Mouse (Mus musculus): ENCODE data around the gene Olfr551. TPM values are rescaled to one million over a fixed set of nuclear protein-coding genes. Genes with fewer than 3 reads are reported as not detected.

Gene Olfr551
- polyA plus RNA-seq, 1 experiment from 2014 or later: not detected

Other genes starting within 250 kb of the Olfr551 start
- gene Rrm1, start 150.2 kb downstream of the Olfr551 start, polyA plus RNA-seq (2015; fragmentation: Nextera tagmentation; extraction: Ambion mirVana): 131 and 138 TPM in 2 replicates
- 0.12 and 0.17 TPM in 2 replicates for gene Olfr543, start 110.2 kb downstream of the Olfr551 start, polyA plus RNA-seq (2015; fragmentation: Nextera tagmentation; extraction: Ambion mirVana)
- 0.04 TPM in 1 of 2 replicates, not detected in the other for gene Olfr544, start 103.6 kb downstream of the Olfr551 start, polyA plus RNA-seq (2015; fragmentation: Nextera tagmentation; extraction: Ambion mirVana)
- gene Olfr545, start 92.3 kb downstream of the Olfr551 start, polyA plus RNA-seq (2015; fragmentation: Nextera tagmentation; extraction: Ambion mirVana): not detected in 2 replicates
- gene Olfr547, start 57.1 kb downstream of the Olfr551 start, polyA plus RNA-seq (2015; fragmentation: Nextera tagmentation; extraction: Ambion mirVana): not detected in 2 replicates
- gene Olfr548-ps1, start 51.0 kb downstream of the Olfr551 start, polyA plus RNA-seq (2015; fragmentation: Nextera tagmentation; extraction: Ambion mirVana): not detected in 2 replicates
- not detected in 2 replicates for gene Olfr549, start 42.0 kb downstream of the Olfr551 start, polyA plus RNA-seq (2015; fragmentation: Nextera tagmentation; extraction: Ambion mirVana)
- gene Trim21, start 26.4 kb downstream of the Olfr551 start, polyA plus RNA-seq (2015; fragmentation: Nextera tagmentation; extraction: Ambion mirVana): 0.80 and 0.82 TPM in 2 replicates
- not detected in 2 replicates for gene Olfr550, start 20.4 kb downstream of the Olfr551 start, polyA plus RNA-seq (2015; fragmentation: Nextera tagmentation; extraction: Ambion mirVana)
- gene Olfr552, start 5.9 kb upstream of the Olfr551 start, polyA plus RNA-seq (2015; fragmentation: Nextera tagmentation; extraction: Ambion mirVana): not detected in 2 replicates
- not detected in 2 replicates for gene Olfr553, start 26.3 kb upstream of the Olfr551 start, polyA plus RNA-seq (2015; fragmentation: Nextera tagmentation; extraction: Ambion mirVana)
- gene Olfr554, start 46.5 kb upstream of the Olfr551 start, polyA plus RNA-seq (2015; fragmentation: Nextera tagmentation; extraction: Ambion mirVana): not detected in 2 replicates
- gene Olfr555, start 66.9 kb upstream of the Olfr551 start, polyA plus RNA-seq (2015; fragmentation: Nextera tagmentation; extraction: Ambion mirVana): not detected in 2 replicates
- not detected in 2 replicates for gene Olfr556, start 73.0 kb upstream of the Olfr551 start, polyA plus RNA-seq (2015; fragmentation: Nextera tagmentation; extraction: Ambion mirVana)
- 12.3 and 12.4 TPM in 2 replicates for gene Trim68, start 95.4 kb upstream of the Olfr551 start, polyA plus RNA-seq (2015; fragmentation: Nextera tagmentation; extraction: Ambion mirVana)
- not detected in 2 replicates for gene Olfr557, start 104.0 kb upstream of the Olfr551 start, polyA plus RNA-seq (2015; fragmentation: Nextera tagmentation; extraction: Ambion mirVana)
- gene Olfr558, start 110.3 kb upstream of the Olfr551 start, polyA plus RNA-seq (2015; fragmentation: Nextera tagmentation; extraction: Ambion mirVana): 1.3 and 1.5 TPM in 2 replicates
- not detected in 2 replicates for gene Olfr33, start 127.2 kb upstream of the Olfr551 start, polyA plus RNA-seq (2015; fragmentation: Nextera tagmentation; extraction: Ambion mirVana)
- not detected in 2 replicates for gene Olfr559, start 135.6 kb upstream of the Olfr551 start, polyA plus RNA-seq (2015; fragmentation: Nextera tagmentation; extraction: Ambion mirVana)
- gene Olfr560, start 167.5 kb upstream of the Olfr551 start, polyA plus RNA-seq (2015; fragmentation: Nextera tagmentation; extraction: Ambion mirVana): 0.07 TPM in 1 of 2 replicates, not detected in the other
- 0.14 and 0.39 TPM in 2 replicates for gene Olfr78, start 167.6 kb upstream of the Olfr551 start, polyA plus RNA-seq (2015; fragmentation: Nextera tagmentation; extraction: Ambion mirVana)
- gene Olfr561, start 179.3 kb upstream of the Olfr551 start, polyA plus RNA-seq (2015; fragmentation: Nextera tagmentation; extraction: Ambion mirVana): not detected in 2 replicates
- gene Olfr564, start 211.6 kb upstream of the Olfr551 start, polyA plus RNA-seq (2015; fragmentation: Nextera tagmentation; extraction: Ambion mirVana): not detected in 2 replicates

Measured in heart, embryonic 16.5 days (tissue).